Comparison of ENCODE assay signal across 8 mouse cellular contexts in the genomic region with DNA sequence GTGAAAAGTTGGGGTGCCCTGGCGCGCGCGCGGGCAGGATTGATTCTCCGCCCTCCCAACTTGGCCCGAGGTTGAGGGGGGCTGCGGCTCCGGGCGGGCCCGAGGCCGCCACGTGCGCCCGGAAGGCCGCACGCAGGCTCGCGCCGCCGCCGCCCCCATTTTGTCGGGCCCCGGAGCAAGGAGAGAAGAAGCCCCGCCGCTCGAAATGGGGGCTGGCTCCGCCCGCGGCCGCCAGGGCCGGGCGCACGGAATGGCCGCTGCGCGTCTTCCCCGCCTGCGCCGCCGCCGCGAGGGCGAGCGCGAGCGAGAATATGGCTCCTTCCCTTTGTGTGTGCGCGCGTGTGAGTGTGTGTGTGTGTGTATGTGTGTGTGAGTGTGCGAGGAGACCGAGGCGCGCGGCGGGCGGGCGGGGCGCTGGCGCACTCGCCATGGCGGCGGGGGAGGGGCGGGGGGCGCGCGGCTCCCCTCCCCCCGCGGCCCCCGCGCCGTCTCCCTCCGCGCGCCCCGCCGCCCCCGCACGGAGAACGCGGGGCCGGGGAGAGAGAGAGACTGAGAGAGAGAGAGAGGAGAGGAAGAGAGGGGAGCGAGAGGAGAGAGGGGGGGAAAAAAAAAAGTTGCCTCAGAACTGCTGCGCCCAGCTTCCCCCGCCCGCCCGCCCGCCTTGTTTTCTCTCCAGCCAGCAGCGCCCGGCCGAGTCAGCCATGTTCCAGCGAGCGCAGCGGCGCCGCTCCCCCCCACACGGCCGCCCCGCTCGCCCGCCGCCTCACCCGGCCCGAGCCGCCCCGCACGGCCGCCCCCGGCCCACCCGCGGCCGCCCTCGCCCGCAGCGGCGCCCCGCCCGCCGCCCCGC. TPM values are rescaled to one million over a fixed set of nuclear protein-coding genes. Genes with fewer than 3 reads are reported as not detected.
DNase-seq lines count a peak whose midpoint lies in the region; ATAC-seq lines count a peak whose summit lies in the region.

No protein-coding gene starts in this region.

- H3K9me3 ChIP-seq in intestine, embryonic 16.5 days (ENCODE audit: control insufficient read depth, low read length) = no peaks in the 10 kb centered on the region

- H3K9ac ChIP-seq in intestine, embryonic 16.5 days (ENCODE audit: low read depth, low read length) = peak overlapping the region; percentile 99

- peak overlapping the region; percentile 89 for H3K4me3 ChIP-seq in intestine, embryonic 16.5 days (ENCODE audit: low read length)

- DNase-seq in adrenal gland, adult 18-20 months (ENCODE audit: low spot score in 2 of 2) = peak; percentile 81 to 82
- peak; percentile 54 for DNase-seq in embryo, embryonic 11.5 days (ENCODE audit: low read depth, low spot score)
- peak; percentile 75 to 87 for DNase-seq in gastrocnemius, postnatal 4 days (ENCODE audit: low spot score in 2 of 2)
- peak; percentile 81 to 85 for DNase-seq in left cerebral cortex, postnatal 36 days (ENCODE audit: low spot score in 2 of 2)
- peak; percentile 77 for DNase-seq in mesoderm, embryonic 11.5 days (ENCODE audit: low read depth, low spot score)
- peak; percentile 84 for DNase-seq in right cerebral cortex, postnatal 25 days
- peak; percentile 78 for DNase-seq in urinary bladder, postnatal 25 days (ENCODE audit: low spot score)

- no peaks in the 10 kb centered on the region; the same call in 1 of the 2 replicates for H3K36me3 ChIP-seq in intestine, embryonic 16.5 days (ENCODE audit: control insufficient read depth, insufficient read depth, low read length)

- 0% methylated on average over 65 of the region's 120 CpGs for WGBS in intestine, embryonic 16.5 days

- H3K27ac ChIP-seq in intestine, embryonic 16.5 days (ENCODE audit: low read length) = peak overlapping the region; percentile 100

- peak; percentile 43 for ATAC-seq in intestine, embryonic 16.5 days

- H3K27me3 ChIP-seq in intestine, embryonic 16.5 days (replicated peaks; ENCODE audit: control insufficient read depth, insufficient read depth, low read length) = no peaks in the 10 kb centered on the region

- H3K4me2 ChIP-seq in intestine, embryonic 16.5 days (ENCODE audit: low read depth, low read length) = peak overlapping the region; percentile 69

- H3K4me1 ChIP-seq in intestine, embryonic 16.5 days (ENCODE audit: control insufficient read depth, insufficient read depth, low read length) = peaks cover 10% of the 10 kb centered on the region; the same call in 1 of the 2 replicates

- intact Hi-C loops in left cerebral cortex, postnatal 36 days (cut with DNase I) = loop anchor here (1.0 to 5.0 kb wide), 5 partner anchors 45 to 244 kb away; partner anchors contain the start of genes Hmgb1 and Uspl1

RNA-seq across cellular contexts. Expression of gene Gm42791, which starts 56.8 kb away (rescaled TPM):
- 1 to 10 TPM; 3.4 to 8.0 TPM for total RNA-seq in adrenal gland, adult 18-20 months (2021)
- total RNA-seq in gastrocnemius, postnatal 4 days (2021) = 1 to 10 TPM; 1.5 to 3.6 TPM
- 0.80 and 1.0 TPM in 2 replicates for polyA plus RNA-seq in intestine, embryonic 16.5 days (2015; fragmentation: Nextera tagmentation; extraction: Ambion mirVana)
- 10 to 100 TPM; 14.8 to 36.1 TPM for total RNA-seq in left cerebral cortex, postnatal 36 days (2021)

Comparison
In these comparisons a context has a peak if more than half of its experiments do, and no peak if none do; other contexts are left out.
1. Peak in every context shown above with its lines: DNase-seq, ATAC-seq, H3K4me3 ChIP-seq and H3K27ac ChIP-seq.